Mouse (Mus musculus) myocyte (in vitro differentiated cells): ENCODE data around the gene Nxf2.
"Not testable (repeated sequence)": the region's sequence is repeated elsewhere in the genome, so short reads cannot be mapped to it uniquely, and the experiment has no call there.

Experiments used
- CEBPB ChIP-seq: IDR thresholded peaks from 2 replicates; pipeline ENCODE4 v1.6.1; 2011; ENCODE audit warnings: mild to moderate bottlenecking, moderate library complexity; ENCODE audit not compliant: poor library complexity, insufficient read depth, severe bottlenecking
- E2F4 ChIP-seq: IDR thresholded peaks from one replicate; pipeline ENCODE4 v1.6.1; 2011; ENCODE audit warnings: mild to moderate bottlenecking, control low read depth, moderate library complexity; ENCODE audit not compliant: insufficient read depth
- MAX ChIP-seq: IDR thresholded peaks from one replicate; pipeline ENCODE4 v1.6.1; 2011; ENCODE audit warnings: low read depth, mild to moderate bottlenecking, control low read depth
- MYOD1 ChIP-seq, 3 experiments: IDR thresholded peaks; one replicate each; pipeline ENCODE4 v1.6.1; 2011; ENCODE audit warnings: control low read depth in 2 of 3, low read depth in 2 of 3, mild to moderate bottlenecking in 2 of 3, moderate library complexity in 1 of 3; ENCODE audit not compliant: insufficient read length in 2 of 3, control insufficient read depth in 1 of 3
- MYOG ChIP-seq, 3 experiments: IDR thresholded peaks; one replicate each; pipeline ENCODE4 v1.6.1; 2011; ENCODE audit warnings: control low read depth in 2 of 3, low read depth in 2 of 3, mild to moderate bottlenecking in 2 of 3; ENCODE audit not compliant: insufficient read length in 2 of 3, control insufficient read depth in 1 of 3, insufficient read depth in 1 of 3
- POLR2A ChIP-seq: IDR thresholded peaks from one replicate; pipeline ENCODE4 v1.6.1; 2011; ENCODE audit warnings: low read depth, mild to moderate bottlenecking, control low read depth, moderate library complexity; ENCODE audit not compliant: insufficient read length
- POLR2AphosphoS2 ChIP-seq: IDR thresholded peaks from one replicate; pipeline ENCODE4 v1.6.1; 2011; ENCODE audit warnings: low read depth, control low read depth; ENCODE audit not compliant: insufficient read length
- REST ChIP-seq: IDR thresholded peaks from one replicate; pipeline ENCODE4 v1.6.1; 2011; ENCODE audit warnings: mild to moderate bottlenecking, control low read depth, moderate library complexity; ENCODE audit not compliant: insufficient read depth, insufficient read length
- SRF ChIP-seq: IDR thresholded peaks from one replicate; pipeline ENCODE4 v1.6.1; 2011; ENCODE audit warnings: low read depth; ENCODE audit not compliant: control insufficient read depth, insufficient read length
- TCF12 ChIP-seq: IDR thresholded peaks from one replicate; pipeline ENCODE4 v1.6.1; 2011; ENCODE audit warnings: mild to moderate bottlenecking, control low read depth; ENCODE audit not compliant: poor library complexity, insufficient read depth, severe bottlenecking
- TCF3 ChIP-seq: IDR thresholded peaks from one replicate; pipeline ENCODE4 v1.6.1; 2011; ENCODE audit warnings: low read depth, control low read depth; ENCODE audit not compliant: insufficient read length
- USF1 ChIP-seq: IDR thresholded peaks from one replicate; pipeline ENCODE4 v1.6.1; 2011; ENCODE audit warnings: low read depth, mild to moderate bottlenecking, control low read depth, moderate library complexity

GRCm38 (mm10) chrX:134915315-134915714 is 49.2 kb downstream of the Nxf2 start:
- TF ChIP-seq MYOG (IDR thresholded peaks at IDR 0.05; ENCODE audit: control insufficient read depth in 1 of 3, insufficient read depth in 1 of 3, insufficient read length in 2 of 3, low read depth in 2 of 3); TCF3; MYOD1 (IDR thresholded peaks at IDR 0.05; ENCODE audit: control insufficient read depth in 1 of 3, insufficient read length in 2 of 3, low read depth in 2 of 3); POLR2A; USF1; MAX; TCF12; E2F4; CEBPB; POLR2AphosphoS2; SRF; REST: not testable (repeated sequence)
